Mouse (Mus musculus): Measurements from ENCODE around the gene Ift27. TPM values are rescaled to one million over a fixed set of nuclear protein-coding genes. Genes with fewer than 3 reads are reported as not detected.

Gene Ift27
- polyA plus RNA-seq (2014; fragmentation: Illumina TruSeq; extraction: RNeasy Lipid Tissue Mini Kit (QIAGEN cat#74804); ENCODE audit: low read depth, low replicate concordance): 11.5 TPM

GRCm38 (mm10) chr15:78173972-78174886, at the start of gene Ift27:
Gene Ift27, minus strand, starts transcription at chr15:78174107.

GRCm38 (mm10) chr15:78206312-78206711, 32.4 kb upstream of the Ift27 start, which contains the start of gene Pvalb:
Gene Pvalb, minus strand, starts transcription at chr15:78206400.

GRCm38 (mm10) chr15:78119704-78120103, 54.2 kb downstream of the Ift27 start, which contains the start of gene Cacng2:
Gene Cacng2, minus strand, starts transcription at chr15:78120028.

Other genes with a start within 250 kb of the Ift27 start
- gene Txn2, start 245.1 kb downstream of the Ift27 start, polyA plus RNA-seq (2014; fragmentation: Illumina TruSeq; extraction: RNeasy Lipid Tissue Mini Kit (QIAGEN cat#74804); ENCODE audit: low read depth, low replicate concordance): 28.1 TPM
- 0.76 TPM for gene Foxred2, start 217.4 kb downstream of the Ift27 start, polyA plus RNA-seq (2014; fragmentation: Illumina TruSeq; extraction: RNeasy Lipid Tissue Mini Kit (QIAGEN cat#74804); ENCODE audit: low read depth, low replicate concordance)
- gene Eif3d, start 203.3 kb downstream of the Ift27 start, polyA plus RNA-seq (2014; fragmentation: Illumina TruSeq; extraction: RNeasy Lipid Tissue Mini Kit (QIAGEN cat#74804); ENCODE audit: low read depth, low replicate concordance): 40.3 TPM
- 0.03 TPM for gene Cacng2, start 54.1 kb downstream of the Ift27 start, polyA plus RNA-seq (2014; fragmentation: Illumina TruSeq; extraction: RNeasy Lipid Tissue Mini Kit (QIAGEN cat#74804); ENCODE audit: low read depth, low replicate concordance)
- not detected for gene Pvalb, start 32.3 kb upstream of the Ift27 start, polyA plus RNA-seq (2014; fragmentation: Illumina TruSeq; extraction: RNeasy Lipid Tissue Mini Kit (QIAGEN cat#74804); ENCODE audit: low read depth, low replicate concordance)
- gene Ncf4, start 70.7 kb upstream of the Ift27 start, polyA plus RNA-seq (2014; fragmentation: Illumina TruSeq; extraction: RNeasy Lipid Tissue Mini Kit (QIAGEN cat#74804); ENCODE audit: low read depth, low replicate concordance): not detected
- 0.34 TPM for gene Csf2rb2, start 131.6 kb upstream of the Ift27 start, polyA plus RNA-seq (2014; fragmentation: Illumina TruSeq; extraction: RNeasy Lipid Tissue Mini Kit (QIAGEN cat#74804); ENCODE audit: low read depth, low replicate concordance)
- 0.25 TPM for gene Csf2rb, start 151.6 kb upstream of the Ift27 start, polyA plus RNA-seq (2014; fragmentation: Illumina TruSeq; extraction: RNeasy Lipid Tissue Mini Kit (QIAGEN cat#74804); ENCODE audit: low read depth, low replicate concordance)
- gene Tex33, start 221.8 kb upstream of the Ift27 start, polyA plus RNA-seq (2014; fragmentation: Illumina TruSeq; extraction: RNeasy Lipid Tissue Mini Kit (QIAGEN cat#74804); ENCODE audit: low read depth, low replicate concordance): 35.2 TPM
- gene Tst, start 231.8 kb upstream of the Ift27 start, polyA plus RNA-seq (2014; fragmentation: Illumina TruSeq; extraction: RNeasy Lipid Tissue Mini Kit (QIAGEN cat#74804); ENCODE audit: low read depth, low replicate concordance): 1.4 TPM
- 0.39 TPM for gene Mpst, start 232.3 kb upstream of the Ift27 start, polyA plus RNA-seq (2014; fragmentation: Illumina TruSeq; extraction: RNeasy Lipid Tissue Mini Kit (QIAGEN cat#74804); ENCODE audit: low read depth, low replicate concordance)

Data from testis, adult 10 weeks (tissue).